Mouse (Mus musculus): ENCODE measurements around the gene Upk3bl.

DNA sequence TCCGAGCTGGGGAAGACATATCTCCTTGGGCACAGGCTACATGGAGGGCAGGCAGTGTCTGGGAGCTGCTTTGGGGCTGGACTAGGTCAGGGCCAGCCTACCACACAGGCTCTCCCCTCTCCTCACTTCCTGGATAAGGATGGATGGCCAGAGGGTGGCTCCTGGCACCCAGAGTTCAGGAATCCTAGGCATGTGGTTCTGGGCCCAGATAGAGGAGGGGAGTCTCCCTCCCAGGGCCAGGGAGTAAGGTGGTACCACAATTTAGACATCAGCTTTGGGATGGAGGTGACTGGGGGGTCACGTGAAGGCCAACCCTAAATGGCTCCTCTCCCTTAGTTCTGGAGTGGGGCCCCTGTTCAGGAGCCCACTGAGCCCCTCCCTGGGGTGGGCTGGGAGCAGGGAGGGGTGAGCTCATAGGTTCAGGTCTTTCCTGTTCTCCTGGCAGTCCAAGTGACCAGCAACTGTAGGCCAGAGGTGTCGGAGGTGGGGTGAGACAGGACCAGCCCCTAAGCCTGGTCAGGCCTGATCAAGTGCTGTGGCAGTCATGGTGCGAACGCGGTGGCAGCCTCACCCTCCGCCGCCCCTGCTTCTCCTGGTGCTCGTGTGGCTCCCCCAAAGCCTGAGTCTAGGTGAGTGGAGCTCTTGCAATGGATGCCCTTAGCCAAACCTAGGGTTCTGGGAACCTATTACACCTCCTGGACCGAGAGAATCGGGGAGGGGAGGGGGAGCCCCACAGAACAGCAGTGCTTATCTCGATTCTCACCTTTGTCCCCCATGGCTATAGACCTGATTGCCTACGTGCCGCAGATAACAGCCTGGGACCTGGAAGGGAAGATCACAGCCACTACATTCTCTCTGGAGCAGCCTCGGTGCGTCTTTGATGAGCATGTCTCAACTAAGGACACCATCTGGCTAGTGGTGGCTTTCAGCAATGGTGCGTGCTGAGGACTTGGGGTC, 15.8 kb upstream of the Upk3bl start, which contains the start of gene Upk3b:
- TF ChIP-seq CTCF (IDR thresholded peaks at IDR 0.05) (no peak), EP300 (IDR thresholded peaks at IDR 0.05) (no peak)

Measured in lung, postnatal 0 days (tissue).